Mouse (Mus musculus): ENCODE measurements around the gene Tstd1.

DNA sequence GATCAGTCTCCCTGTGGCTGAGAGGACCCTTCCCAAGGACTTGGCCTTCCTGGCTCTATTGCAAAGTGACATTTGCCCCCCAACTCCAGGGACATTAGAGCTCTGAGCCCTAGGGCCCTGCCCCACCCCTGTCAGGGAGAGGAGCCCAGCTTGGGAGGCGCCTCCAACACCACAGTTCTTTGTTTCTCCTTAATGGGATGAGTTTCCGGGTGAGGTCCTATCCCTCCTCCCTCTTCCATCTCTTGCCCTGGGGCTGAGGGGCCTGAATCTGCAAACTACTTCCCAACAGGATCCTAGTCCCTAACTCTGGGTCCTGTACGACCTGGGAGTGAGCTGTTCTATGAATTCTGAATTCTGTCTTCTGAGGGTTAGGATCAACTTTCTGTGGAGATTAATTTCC lies 45.8 kb upstream of the Tstd1 start:
- TF ChIP-seq CTCF (IDR thresholded peaks at IDR 0.05; ENCODE audit: low read depth), result no peak
- TF ChIP-seq EP300 (IDR thresholded peaks at IDR 0.05; ENCODE audit: low read depth), result no peak
